Mouse (Mus musculus): ENCODE measurements around the gene Apol9b. TPM values are rescaled to one million over a fixed set of nuclear protein-coding genes. Genes with fewer than 3 reads are reported as not detected.
"Not testable (repeated sequence)": the region's sequence is repeated elsewhere in the genome, so short reads cannot be mapped to it uniquely, and the experiment has no call there.

The Apol9b gene
- polyA plus RNA-seq, 1 experiment from 2014 or later, result 0.12 TPM

DNA sequence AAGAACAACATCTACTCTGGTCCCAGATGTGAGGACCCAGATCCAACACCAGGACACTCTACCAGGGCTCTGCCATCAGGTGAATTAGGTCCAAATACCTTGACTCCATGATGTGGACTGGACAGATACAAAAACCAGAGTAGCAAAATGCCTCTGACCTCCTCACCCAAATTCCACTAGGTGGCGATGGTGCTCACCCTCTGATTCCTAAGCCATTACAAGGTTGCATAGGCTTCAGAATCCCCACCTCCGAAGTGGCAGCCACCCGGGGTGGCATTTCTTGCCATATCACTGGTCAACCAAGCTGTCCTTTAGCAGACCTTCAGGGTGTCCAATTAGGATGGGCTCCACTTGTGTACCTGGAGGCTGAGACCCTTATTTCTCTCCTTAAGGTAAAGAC lies 1.7 kb upstream of the Apol9b start:
- not testable (repeated sequence) for H3K27ac ChIP-seq (replicated peaks); H3K4me1 ChIP-seq (replicated peaks); H3K9me3 ChIP-seq (replicated peaks); H3K4me3 ChIP-seq (replicated peaks); H3K27me3 ChIP-seq; H3K9ac ChIP-seq; ATAC-seq (ENCODE audit: insufficient read depth); H3K4me2 ChIP-seq; H3K36me3 ChIP-seq (replicated peaks)
- WGBS (ENCODE audit: insufficient replicate concordance), result 2% methylated on average over 3 of the region's 3 CpGs

DNA sequence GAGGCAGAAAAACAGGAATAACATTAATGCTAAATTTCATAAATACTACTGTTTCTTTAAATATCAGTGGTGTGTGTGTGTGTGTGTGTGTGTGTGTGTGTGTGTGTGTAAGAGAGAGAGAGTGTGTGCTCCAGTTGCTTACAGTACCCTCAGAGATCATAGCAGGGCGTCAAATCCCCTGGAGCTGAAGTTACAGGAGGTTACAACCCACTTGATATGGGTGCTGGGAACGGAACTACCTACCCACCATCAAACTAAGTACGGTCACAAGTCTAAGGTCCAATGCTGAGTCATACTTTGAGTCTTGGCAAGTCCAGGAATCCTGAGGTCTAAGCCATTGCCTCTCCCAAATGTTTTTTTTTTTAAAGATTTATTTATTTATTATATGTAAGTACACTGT lies 1.1 kb upstream of the Apol9b start:
- 60% methylated on average over 3 of the region's 3 CpGs for WGBS (ENCODE audit: insufficient replicate concordance)
- not testable (repeated sequence) for H3K4me2 ChIP-seq; ATAC-seq (ENCODE audit: insufficient read depth); H3K9me3 ChIP-seq (replicated peaks); H3K9ac ChIP-seq; H3K4me3 ChIP-seq (replicated peaks); H3K27me3 ChIP-seq; H3K27ac ChIP-seq (replicated peaks); H3K36me3 ChIP-seq (replicated peaks); H3K4me1 ChIP-seq (replicated peaks)

DNA sequence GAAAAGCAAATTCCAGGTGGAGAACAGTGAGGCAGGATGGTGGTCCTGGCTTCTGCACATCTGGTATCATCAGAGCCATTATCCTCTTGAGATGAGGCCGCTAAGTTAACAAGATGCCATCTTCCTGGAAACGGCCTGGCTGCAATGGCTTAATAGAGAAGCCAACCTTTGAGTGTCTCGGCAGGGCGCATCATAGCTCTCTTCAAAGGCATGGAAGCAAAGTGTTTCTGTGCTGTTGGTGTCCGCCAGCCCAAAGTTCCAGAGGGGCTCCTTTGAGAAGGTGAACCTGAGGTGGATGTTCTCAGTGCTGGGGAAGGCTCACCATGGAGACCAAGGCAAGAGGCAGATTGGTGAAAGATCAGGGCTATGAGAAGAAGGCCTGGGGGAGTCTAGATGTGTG lies 2.8 kb downstream of the Apol9b start:
- no peaks in the 10 kb centered on the region for H3K9me3 ChIP-seq (replicated peaks)
- H3K9ac ChIP-seq, result no peak overlapping the region
- no peaks in the 10 kb centered on the region for H3K4me1 ChIP-seq (replicated peaks)
- H3K36me3 ChIP-seq (replicated peaks), result no peaks in the 10 kb centered on the region
- ATAC-seq (ENCODE audit: insufficient read depth), result no peak
- H3K27me3 ChIP-seq, result no peaks in the 10 kb centered on the region; the same call in 1 of the 2 replicates
- 73% methylated on average over 5 of the region's 5 CpGs for WGBS (ENCODE audit: insufficient replicate concordance)
- no peak overlapping the region for H3K4me3 ChIP-seq (replicated peaks)
- no peak overlapping the region for H3K27ac ChIP-seq (replicated peaks)
- no peak overlapping the region for H3K4me2 ChIP-seq

DNA sequence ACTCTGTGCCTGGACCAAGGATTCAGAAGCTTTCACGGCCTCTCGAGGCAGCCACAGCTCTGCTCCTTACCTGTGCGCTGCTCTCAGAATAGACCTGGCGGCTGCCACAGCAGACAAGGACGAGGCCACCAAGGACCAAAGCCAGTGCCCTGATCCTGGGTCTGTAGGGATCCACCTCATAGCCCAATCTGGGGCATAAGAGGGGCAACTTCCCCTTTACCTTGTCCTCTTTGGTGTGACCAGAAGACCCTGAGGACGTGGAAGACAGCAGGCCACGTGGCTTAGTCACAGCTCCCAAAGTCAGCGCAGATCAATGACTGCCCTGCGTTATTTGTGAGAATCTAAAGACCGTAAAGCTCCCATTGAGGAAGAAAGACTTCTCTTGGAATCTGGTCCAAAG lies 4.0 kb downstream of the Apol9b start:
- not testable (repeated sequence) for H3K4me2 ChIP-seq; ATAC-seq (ENCODE audit: insufficient read depth); H3K27ac ChIP-seq (replicated peaks); H3K9me3 ChIP-seq (replicated peaks); H3K27me3 ChIP-seq; H3K4me1 ChIP-seq (replicated peaks); H3K4me3 ChIP-seq (replicated peaks); H3K9ac ChIP-seq; H3K36me3 ChIP-seq (replicated peaks)
- WGBS (ENCODE audit: insufficient replicate concordance), result 56% methylated on average over 10 of the region's 10 CpGs

DNA sequence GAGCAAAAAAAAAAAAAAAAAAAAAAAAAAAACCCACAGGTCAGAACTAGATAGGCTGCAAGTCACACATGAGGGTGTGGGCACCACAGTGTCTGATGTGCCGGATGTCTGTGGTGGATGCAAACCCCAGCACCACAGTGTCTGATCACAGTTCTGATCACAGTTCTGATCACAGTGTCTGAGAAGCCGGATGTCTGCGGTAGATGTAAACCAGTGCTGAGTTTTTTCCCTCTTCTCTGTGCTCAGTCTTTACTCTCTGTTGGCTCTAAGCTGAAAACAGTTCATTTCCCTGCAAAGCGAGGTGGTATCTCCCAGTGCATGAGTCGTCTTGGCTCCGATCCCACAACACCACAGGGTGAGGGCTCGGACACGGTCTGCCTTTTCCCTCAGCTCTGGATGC lies 4.5 kb downstream of the Apol9b start:
- not testable (repeated sequence) for H3K9ac ChIP-seq; H3K4me3 ChIP-seq (replicated peaks); H3K27me3 ChIP-seq; ATAC-seq (ENCODE audit: insufficient read depth); H3K4me2 ChIP-seq; H3K9me3 ChIP-seq (replicated peaks); H3K36me3 ChIP-seq (replicated peaks); H3K4me1 ChIP-seq (replicated peaks); H3K27ac ChIP-seq (replicated peaks)
- 49% methylated on average over 8 of the region's 8 CpGs for WGBS (ENCODE audit: insufficient replicate concordance)

DNA sequence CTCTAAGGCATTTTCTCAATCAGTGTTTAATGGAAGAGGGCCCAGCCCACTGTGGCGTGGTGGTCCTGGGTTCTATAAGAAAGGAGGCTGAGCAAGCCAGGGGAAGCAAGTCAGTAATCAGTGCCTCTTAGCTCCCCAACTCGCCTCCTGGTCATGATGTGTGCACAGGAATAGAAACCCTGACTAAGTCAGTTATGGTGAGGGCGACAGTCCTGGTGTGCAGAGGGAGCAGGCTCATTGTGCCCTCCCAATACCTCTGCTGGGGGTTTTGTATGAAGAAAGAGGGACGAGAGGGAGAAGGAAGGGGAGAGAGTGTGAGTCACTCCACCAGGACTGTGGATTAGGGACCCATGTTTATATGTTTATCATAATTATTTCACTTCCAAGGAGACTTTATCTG lies 5.1 kb downstream of the Apol9b start:
- WGBS (ENCODE audit: insufficient replicate concordance), result 45% methylated on average over 4 of the region's 4 CpGs
- not testable (repeated sequence) for H3K27me3 ChIP-seq; H3K4me1 ChIP-seq (replicated peaks); H3K36me3 ChIP-seq (replicated peaks); H3K4me3 ChIP-seq (replicated peaks); H3K9ac ChIP-seq; H3K27ac ChIP-seq (replicated peaks); ATAC-seq (ENCODE audit: insufficient read depth); H3K4me2 ChIP-seq; H3K9me3 ChIP-seq (replicated peaks)

DNA sequence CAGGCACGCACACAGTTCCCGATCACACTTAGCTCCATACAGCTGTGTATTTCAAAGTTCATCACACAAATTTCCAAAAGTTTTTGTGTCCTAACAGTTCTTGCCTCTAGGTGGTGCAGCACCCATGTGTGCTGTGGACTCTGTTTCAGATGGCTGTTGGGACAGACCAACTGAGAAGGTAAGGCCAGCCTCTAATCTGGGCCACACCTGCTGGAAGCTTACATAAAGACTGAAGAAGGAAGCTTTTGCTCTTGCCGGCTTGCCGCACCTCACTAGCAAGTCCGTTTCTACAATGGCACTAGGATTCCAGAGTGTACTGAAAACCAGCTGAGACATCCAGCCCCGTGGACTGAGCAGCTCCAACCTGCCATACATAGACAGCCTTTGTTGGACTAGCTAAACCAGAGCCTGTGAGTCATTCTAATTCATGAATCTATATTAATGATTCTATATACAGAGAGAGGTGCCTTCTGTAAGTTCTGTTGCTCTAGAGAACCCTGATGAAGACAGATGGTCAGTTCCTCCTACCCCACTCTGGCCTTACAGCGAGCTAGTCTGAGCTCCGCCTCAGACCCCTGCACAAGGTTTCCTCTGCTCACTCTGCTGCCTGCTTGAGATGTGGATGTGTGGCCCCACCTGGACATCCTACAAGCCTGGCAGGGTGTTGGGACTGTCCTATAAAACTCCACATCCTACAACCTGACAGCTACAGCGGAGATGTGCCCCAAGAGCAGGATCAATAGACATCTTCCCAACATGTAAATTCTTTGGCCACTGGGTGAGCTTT lies 11.9 kb downstream of the Apol9b start:
- Histone ChIP-seq H3K9me3 (replicated peaks) (no peaks in the 10 kb centered on the region), H3K27me3 (peaks cover 6% of the 10 kb centered on the region), H3K4me1 (replicated peaks) (no peaks in the 10 kb centered on the region), H3K4me3 (replicated peaks) (no peak overlapping the region), H3K4me2 (no peak overlapping the region), H3K27ac (replicated peaks) (no peak overlapping the region), H3K9ac (no peak overlapping the region), H3K36me3 (replicated peaks) (peaks cover 14% of the 10 kb centered on the region)
- no peak for ATAC-seq (ENCODE audit: insufficient read depth)
- 67% methylated on average over 9 of the region's 9 CpGs for WGBS (ENCODE audit: insufficient replicate concordance)

DNA sequence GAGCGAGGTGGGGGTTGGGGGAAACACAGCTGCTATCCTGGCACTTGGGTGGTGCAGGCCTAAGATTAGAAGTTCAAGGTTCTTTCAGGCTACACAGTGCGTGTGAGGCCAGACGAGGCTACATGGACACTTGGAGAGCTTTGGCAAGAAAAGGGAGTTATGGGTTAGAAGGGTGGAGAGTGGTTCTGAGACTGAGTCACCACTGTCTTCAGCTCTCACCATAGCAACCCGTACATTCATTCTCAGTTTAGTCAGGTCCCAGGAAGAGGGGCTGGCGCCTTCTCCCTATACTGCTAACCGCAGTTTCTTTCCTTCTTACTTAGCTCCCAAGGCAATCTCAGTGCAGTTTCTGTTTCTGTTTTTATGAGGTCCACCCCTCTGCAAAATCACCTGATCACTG lies 12.7 kb downstream of the Apol9b start:
- not testable (repeated sequence) for ATAC-seq (ENCODE audit: insufficient read depth); H3K4me1 ChIP-seq (replicated peaks); H3K27me3 ChIP-seq; H3K9me3 ChIP-seq (replicated peaks); H3K4me2 ChIP-seq; H3K9ac ChIP-seq; H3K27ac ChIP-seq (replicated peaks); H3K4me3 ChIP-seq (replicated peaks)
- 71% methylated on average over 6 of the region's 6 CpGs for WGBS (ENCODE audit: insufficient replicate concordance)
- peaks cover 22% of the 10 kb centered on the region for H3K36me3 ChIP-seq (replicated peaks)

DNA sequence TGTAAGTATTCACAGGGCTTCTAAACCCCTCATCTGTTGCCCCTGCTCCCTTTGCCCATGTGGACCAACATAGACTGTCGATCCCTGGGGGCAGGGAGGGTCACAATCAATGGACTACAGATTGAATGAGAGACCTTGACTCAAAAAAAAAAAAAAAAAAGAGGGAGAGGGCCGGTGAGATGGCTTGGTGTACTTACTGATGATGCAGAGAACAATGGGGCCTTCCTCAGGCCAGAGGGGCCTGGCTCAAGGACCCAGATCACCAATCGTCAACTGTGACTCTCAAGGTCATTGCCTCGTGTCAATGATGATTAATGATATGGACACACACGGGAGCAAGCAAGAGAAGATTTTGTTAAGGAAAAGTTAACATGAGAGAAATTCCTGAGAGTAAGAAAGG lies 15.8 kb downstream of the Apol9b start:
- Histone ChIP-seq H3K36me3 (replicated peaks) (peaks cover 53% of the 10 kb centered on the region), H3K9me3 (replicated peaks) (no peaks in the 10 kb centered on the region; the same call in 1 of the 2 replicates), H3K27me3 (peaks cover 9% of the 10 kb centered on the region), H3K9ac (no peak overlapping the region), H3K4me3 (replicated peaks) (no peak overlapping the region), H3K4me1 (replicated peaks) (peaks cover 18% of the 10 kb centered on the region), H3K27ac (replicated peaks) (no peak overlapping the region), H3K4me2 (no peak overlapping the region)
- ATAC-seq (ENCODE audit: insufficient read depth), result no peak
- 38% methylated on average over 5 of the region's 5 CpGs for WGBS (ENCODE audit: insufficient replicate concordance)

DNA sequence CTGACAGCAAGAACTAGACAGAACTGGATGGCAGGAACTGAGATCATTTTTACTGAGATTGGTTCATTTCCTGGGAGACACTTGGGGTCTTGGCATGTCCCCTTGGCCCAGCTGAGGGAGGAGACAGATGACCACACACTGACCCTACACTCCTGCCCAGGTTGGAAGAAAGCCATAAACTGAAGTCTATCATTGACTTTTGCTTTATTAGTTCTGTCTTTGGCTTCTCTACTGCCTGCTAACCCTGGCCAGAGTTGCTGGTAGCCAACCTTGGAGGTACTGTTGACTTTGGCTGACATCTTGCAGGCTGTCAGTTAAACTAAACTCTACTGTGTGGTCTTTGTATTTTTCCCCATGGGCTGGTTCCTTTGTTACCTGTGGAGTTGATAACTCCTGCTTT lies 16.2 kb downstream of the Apol9b start:
- H3K4me3 ChIP-seq (replicated peaks), result no peak overlapping the region
- no peaks in the 10 kb centered on the region; the same call in 1 of the 2 replicates for H3K9me3 ChIP-seq (replicated peaks)
- H3K4me2 ChIP-seq, result no peak overlapping the region
- H3K27ac ChIP-seq (replicated peaks), result no peak overlapping the region
- H3K36me3 ChIP-seq (replicated peaks), result peaks cover 58% of the 10 kb centered on the region
- peaks cover 8% of the 10 kb centered on the region for H3K27me3 ChIP-seq
- no peak overlapping the region for H3K9ac ChIP-seq
- H3K4me1 ChIP-seq (replicated peaks), result peaks cover 23% of the 10 kb centered on the region
- no peak for ATAC-seq (ENCODE audit: insufficient read depth)

DNA sequence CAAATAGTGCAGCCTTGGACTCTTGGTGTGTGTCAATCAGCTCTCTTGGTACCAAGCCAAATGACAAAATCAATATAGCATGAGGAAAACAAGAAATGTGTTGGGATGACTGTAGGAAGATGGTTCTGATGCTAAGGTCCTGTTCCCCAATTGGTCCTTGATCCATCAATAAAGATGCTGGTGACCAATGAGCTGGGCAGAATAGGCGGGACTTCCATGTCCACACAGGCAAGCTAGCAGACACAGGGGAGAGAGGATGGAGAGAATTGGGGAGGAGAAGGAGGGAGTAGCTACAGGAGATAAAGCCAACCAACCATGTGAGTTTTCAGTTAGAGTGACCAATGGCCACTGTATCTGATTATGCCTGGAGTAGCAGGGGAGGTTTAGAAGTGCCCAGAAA lies 17.5 kb downstream of the Apol9b start:
- Histone ChIP-seq H3K27ac (replicated peaks) (no peak overlapping the region), H3K36me3 (replicated peaks) (peaks cover 70% of the 10 kb centered on the region)

DNA sequence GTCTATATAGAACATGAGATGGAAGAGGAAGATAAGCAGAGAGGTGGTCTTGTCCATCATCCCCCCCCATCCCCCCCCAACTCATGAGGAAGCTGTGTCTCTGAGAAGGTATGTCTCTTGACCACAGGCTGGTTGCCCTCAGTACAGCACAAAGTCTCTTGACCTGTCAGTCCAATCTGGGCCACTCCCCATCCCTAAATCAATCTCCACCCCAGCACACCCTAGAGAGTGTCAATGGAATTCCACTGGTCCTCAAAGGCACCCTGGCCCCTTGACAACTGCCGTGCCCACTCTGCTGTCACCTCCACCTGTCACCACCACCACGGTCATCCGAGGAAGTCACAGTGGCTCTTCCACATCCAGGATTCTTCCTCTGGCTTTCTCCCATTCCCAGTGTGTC lies 19.6 kb downstream of the Apol9b start:
- Histone ChIP-seq H3K4me2 (no peak overlapping the region; the same call in 1 of the 2 replicates), H3K27ac (replicated peaks) (no peak overlapping the region), H3K36me3 (replicated peaks) (peaks cover 90% of the 10 kb centered on the region), H3K4me3 (replicated peaks) (no peak overlapping the region), H3K27me3 (0 out of 2 replicates have a peak, but pooled peaks cover 6% of the 10 kb centered on the region), H3K9ac (no peak overlapping the region), H3K4me1 (replicated peaks) (peaks cover 48% of the 10 kb centered on the region), H3K9me3 (replicated peaks) (no peaks in the 10 kb centered on the region; the same call in 1 of the 2 replicates)
- 84% methylated on average over 3 of the region's 3 CpGs for WGBS (ENCODE audit: insufficient replicate concordance)
- no peak for ATAC-seq (ENCODE audit: insufficient read depth)

More for the DNA sequence above, 17.5 kb downstream of the Apol9b start:
- Histone ChIP-seq H3K9me3 (replicated peaks) (no peaks in the 10 kb centered on the region; the same call in 1 of the 2 replicates), H3K4me3 (replicated peaks) (no peak overlapping the region), H3K27me3 (0 out of 2 replicates have a peak, but pooled peaks cover 6% of the 10 kb centered on the region), H3K9ac (no peak overlapping the region), H3K4me1 (replicated peaks) (peaks cover 28% of the 10 kb centered on the region), H3K4me2 (no peak overlapping the region)
- no peak for ATAC-seq (ENCODE audit: insufficient read depth)
- 81% methylated on average over 1 of the region's 1 CpGs for WGBS (ENCODE audit: insufficient replicate concordance)
